Mouse (Mus musculus) lung, adult 2 months (tissue): ENCODE data around the gene Acot11. TPM values are rescaled to one million over a fixed set of nuclear protein-coding genes. Genes with fewer than 3 reads are reported as not detected.
A peak's percentile ranks its signal among the peaks of the same experiment; 100 is the strongest.

Source experiments
- DNase-seq: peaks from one replicate; pipeline ENCODE4 v3.0.0; 2022
- H3K4me1 ChIP-seq: fragments of 200-500 bp; 2 replicates; pipeline ENCODE4 v1.6.1; 2011; ENCODE audit warnings: low read length; ENCODE audit not compliant: control insufficient read depth, insufficient read depth
- H3K4me3 ChIP-seq: fragments of 200-500 bp; replicated peaks from 2 replicates; pipeline ENCODE3; 2011; ENCODE audit warnings: low read depth, mild to moderate bottlenecking, control low read depth, low read length; ENCODE audit errors: extremely low read depth
- CTCF ChIP-seq: fragments of 200-500 bp; IDR thresholded peaks from 2 replicates; pipeline ENCODE4 v1.5.1; 2011; ENCODE audit warnings: mild to moderate bottlenecking, low read length, control low read depth; ENCODE audit not compliant: insufficient read depth
- POLR2A ChIP-seq: fragments of 200-500 bp; IDR thresholded peaks from 2 replicates; pipeline ENCODE4 v1.6.1; 2011; ENCODE audit warnings: low read depth, mild to moderate bottlenecking, control low read depth, low read length, borderline replicate concordance; ENCODE audit errors: extremely low read depth
- WGBS: fragments of 180-500 bp; shearing (Covaris S2); methylation state at CpG from one replicate; pipeline ENCODE4 v1.1.7; 2018; 5-methylcytosine and 5-hydroxymethylcytosine counted together
- polyA plus RNA-seq: library from polyadenylated mRNA; depleted of rRNA; stranded (reverse); fragments of >200 nt; gene quantifications from 2 replicates; pipeline ENCODE4 v1.2.3, GENCODE M21; 2012

The Acot11 gene
- polyA plus RNA-seq, 1 experiment = 18.6 TPM

- Histone ChIP-seq H3K4me3 (no peak overlapping the region), H3K4me1 (no peaks in the 10 kb centered on the region)
- TF ChIP-seq POLR2A (no peak), CTCF (no peak)
- 70% methylated on average over 25 of the region's 25 CpGs for WGBS
- DNase-seq = no peak
Observed at GRCm38 (mm10) chr4:106815396-106816324, 10.9 kb upstream of the Acot11 start.

- Histone ChIP-seq H3K4me1 (no peaks in the 10 kb centered on the region), H3K4me3 (no peak overlapping the region)
- 94% methylated on average over 8 of the region's 8 CpGs for WGBS
- DNase-seq = no peak
- no peak for TF ChIP-seq CTCF
- no peak for TF ChIP-seq POLR2A
Observed at GRCm38 (mm10) chr4:106811162-106811561, 6.4 kb upstream of the Acot11 start.

DNA sequence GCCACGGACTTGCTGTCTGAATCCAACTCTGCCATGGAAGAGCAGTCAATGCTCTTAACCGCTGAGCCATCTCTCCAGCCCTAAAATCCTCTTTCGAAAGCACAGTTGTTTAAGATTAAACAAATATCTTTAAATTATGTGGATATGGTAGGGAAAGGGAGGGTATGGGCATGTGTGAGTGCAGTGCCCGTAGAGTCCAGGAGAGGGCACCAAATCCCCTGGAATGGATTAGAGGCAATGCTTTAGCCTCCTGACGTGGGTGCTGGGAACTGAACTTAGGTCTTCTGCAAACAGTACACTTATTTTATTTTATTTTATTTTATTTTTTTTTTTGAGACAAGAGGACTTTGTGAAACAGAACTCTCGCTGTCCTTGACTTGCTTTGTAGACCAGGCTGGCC is 5.2 kb upstream of the Acot11 start:
- WGBS = 87% methylated on average over 6 of the region's 6 CpGs
- Histone ChIP-seq H3K4me3 (no peak overlapping the region), H3K4me1 (no peaks in the 10 kb centered on the region)
- no peak for DNase-seq
- TF ChIP-seq CTCF (peak; percentile 53), POLR2A (no peak)

DNA sequence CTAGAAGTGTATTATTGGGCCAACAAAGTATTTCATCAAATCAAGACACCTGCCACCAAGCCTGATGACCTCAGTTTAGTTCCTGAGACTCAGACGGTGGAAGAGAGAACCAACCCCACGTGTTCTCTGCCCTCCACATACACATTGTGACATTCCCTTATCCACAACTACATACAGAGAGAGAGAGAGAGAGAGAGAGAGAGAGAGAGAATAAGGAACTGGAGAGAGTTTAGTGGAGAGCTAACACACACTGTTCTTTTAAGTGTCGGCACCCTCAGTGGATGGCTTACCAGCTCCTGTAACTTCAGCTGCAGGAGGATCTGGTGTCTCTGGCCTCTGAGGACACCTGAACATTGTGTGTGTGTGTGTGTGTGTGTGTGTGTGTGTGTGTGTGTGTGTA is 2.5 kb upstream of the Acot11 start:
- Histone ChIP-seq H3K4me1 (peaks cover 3% of the 10 kb centered on the region; the same call in 1 of the 2 replicates), H3K4me3 (no peak overlapping the region)
- DNase-seq = no peak
- TF ChIP-seq POLR2A (no peak), CTCF (no peak)
- 66% methylated on average over 3 of the region's 3 CpGs for WGBS

DNA sequence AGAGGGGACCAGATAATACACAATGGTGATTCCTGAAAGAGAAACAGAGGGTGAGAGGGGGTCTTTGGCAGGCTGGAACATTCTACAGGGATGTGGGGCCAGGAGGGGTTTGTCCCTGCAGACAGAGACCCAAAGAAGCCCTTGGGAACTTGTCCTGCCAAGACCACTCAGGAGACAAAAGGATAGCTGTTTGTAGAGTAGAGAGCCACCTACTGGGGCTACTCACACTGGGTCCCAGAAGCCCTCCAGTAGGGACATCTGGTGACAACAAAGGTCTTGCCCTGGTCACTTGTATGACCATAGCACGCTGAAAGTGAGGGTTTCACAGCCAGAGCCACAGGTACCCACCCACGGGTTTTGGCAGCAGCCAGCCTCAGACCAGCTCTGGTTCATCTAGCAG is 1.1 kb upstream of the Acot11 start:
- no peak for DNase-seq
- 52% methylated on average over 2 of the region's 2 CpGs for WGBS
- TF ChIP-seq POLR2A (no peak), CTCF (no peak)
- H3K4me1 ChIP-seq = peaks cover 3% of the 10 kb centered on the region; the same call in 1 of the 2 replicates
- no peak overlapping the region for H3K4me3 ChIP-seq

- WGBS = 20% methylated on average over 16 of the region's 16 CpGs
- no peak for TF ChIP-seq CTCF
- no peak for TF ChIP-seq POLR2A
- DNase-seq = peak; percentile 17
- Histone ChIP-seq H3K4me1 (peaks cover 3% of the 10 kb centered on the region; the same call in 1 of the 2 replicates), H3K4me3 (peak overlapping the region; percentile 62)
Observed at GRCm38 (mm10) chr4:106804201-106804909, 443 bp downstream of the Acot11 start.

- TF ChIP-seq POLR2A = no peak
- peak; percentile 30; the same call in 1 of the 2 replicates for TF ChIP-seq CTCF
- H3K4me1 ChIP-seq = peaks cover 3% of the 10 kb centered on the region; the same call in 1 of the 2 replicates
- DNase-seq = no peak
Observed at GRCm38 (mm10) chr4:106803781-106804180, 1.0 kb downstream of the Acot11 start.

GRCm38 (mm10) chr4:106799772-106800336 is 4.9 kb downstream of the Acot11 start:
- Histone ChIP-seq H3K4me1 (peaks cover 3% of the 10 kb centered on the region; the same call in 1 of the 2 replicates), H3K4me3 (peak overlapping the region; percentile 33)
- WGBS = 11% methylated on average over 15 of the region's 15 CpGs
- peak; percentile 58 for TF ChIP-seq CTCF
- no peak for TF ChIP-seq POLR2A
- DNase-seq = peak; percentile 83

More at GRCm38 (mm10) chr4:106803781-106804180, 1.0 kb downstream of the Acot11 start:
- WGBS = 81% methylated on average over 4 of the region's 4 CpGs
- H3K4me3 ChIP-seq = no peak overlapping the region

DNA sequence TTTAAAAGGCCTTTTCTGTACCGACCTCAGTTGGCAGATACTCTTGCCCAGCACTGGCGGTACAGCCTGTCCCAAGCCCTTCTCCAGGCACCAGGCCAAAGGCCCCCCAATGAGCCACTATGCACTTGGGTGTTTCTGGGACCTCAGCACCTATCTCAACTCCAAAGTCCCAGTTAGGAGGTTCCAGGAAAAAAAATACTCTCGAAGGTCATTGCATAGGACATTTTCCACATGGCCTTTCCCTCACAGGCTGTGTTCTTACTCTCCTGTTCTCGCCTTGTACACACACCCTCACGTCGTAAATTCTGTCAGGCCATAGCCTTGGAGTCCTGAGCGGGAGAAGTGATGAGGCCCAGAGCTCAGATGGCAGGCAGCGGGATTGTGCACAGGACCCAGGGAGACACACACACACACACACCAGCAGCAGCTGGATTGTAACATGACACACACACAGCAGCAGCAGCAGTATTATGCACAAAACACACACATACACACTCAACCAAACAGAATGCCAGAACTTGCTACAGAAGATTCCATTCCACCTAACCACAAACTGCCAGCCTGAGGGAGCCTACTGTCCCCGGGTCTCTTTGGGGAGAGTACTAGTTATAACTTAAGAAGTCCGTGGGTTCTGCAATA is 5.8 kb downstream of the Acot11 start:
- Histone ChIP-seq H3K4me3 (no peak overlapping the region), H3K4me1 (no peaks in the 10 kb centered on the region; the same call in 1 of the 2 replicates)
- TF ChIP-seq CTCF = no peak
- TF ChIP-seq POLR2A = no peak
- no peak for DNase-seq
- 58% methylated on average over 10 of the region's 10 CpGs for WGBS
